Mouse (Mus musculus) embryonic facial prominence, embryonic 13.5 days (tissue): ENCODE data around the gene Gna11. TPM values are rescaled to one million over a fixed set of nuclear protein-coding genes. Genes with fewer than 3 reads are reported as not detected.
A peak's percentile ranks its signal among the peaks of the same experiment; 100 is the strongest.

Source experiments
- ATAC-seq: fragments of 200-750 bp; cut with Nextera tagmentation; 2 replicates; pipeline ENCODE4 v1.8.0; 2017; ENCODE audit warnings: low read depth; ENCODE audit not compliant: insufficient number of reproducible peaks, insufficient read depth, low FRiP score, low TSS enrichment
- H3K27ac ChIP-seq: fragments of 300-500 bp; sonication (generic); 2 replicates; pipeline ENCODE4 v1.5.1; 2015; ENCODE audit warnings: moderate library complexity, mild to moderate bottlenecking, inconsistent platforms
- H3K27me3 ChIP-seq: fragments of 300-500 bp; sonication (generic); 2 replicates; pipeline ENCODE4 v1.6.1; 2015; ENCODE audit warnings: mild to moderate bottlenecking, inconsistent platforms
- H3K36me3 ChIP-seq: fragments of 300-500 bp; sonication (generic); 2 replicates; pipeline ENCODE4 v1.6.1; 2015; ENCODE audit warnings: mild to moderate bottlenecking, inconsistent platforms
- H3K4me1 ChIP-seq: fragments of 300-500 bp; sonication (generic); 2 replicates; pipeline ENCODE4 v1.6.1; 2015; ENCODE audit warnings: inconsistent platforms
- H3K4me2 ChIP-seq: fragments of 300-500 bp; sonication (generic); 2 replicates; pipeline ENCODE4 v1.6.1; 2015; ENCODE audit warnings: moderate library complexity, mild to moderate bottlenecking, inconsistent platforms
- H3K4me3 ChIP-seq: fragments of 300-500 bp; sonication (generic); 2 replicates; pipeline ENCODE4 v1.5.1; 2015; ENCODE audit warnings: mild to moderate bottlenecking, inconsistent platforms
- H3K9ac ChIP-seq: fragments of 300-500 bp; sonication (generic); 2 replicates; pipeline ENCODE4 v1.6.1; 2015; ENCODE audit warnings: mild to moderate bottlenecking, inconsistent platforms
- H3K9me3 ChIP-seq: fragments of 300-500 bp; sonication (generic); 2 replicates; pipeline ENCODE4 v1.6.1; 2016; ENCODE audit warnings: inconsistent platforms
- WGBS: fragments of 180-500 bp; shearing (Covaris S2); methylation state at CpG from one replicate; pipeline ENCODE4 v1.1.7; 2015; ENCODE audit warnings: mixed read lengths; 5-methylcytosine and 5-hydroxymethylcytosine counted together
- polyA plus RNA-seq: library from polyadenylated mRNA; unstranded; fragments of >200 nt; fragmentation: Nextera tagmentation; extraction: Ambion mirVana; gene quantifications from 2 replicates; pipeline ENCODE4 v1.2.1, GENCODE M21; 2015

Gna11 gene
- polyA plus RNA-seq, 1 experiment from 2014 or later = 90.1 TPM

DNA sequence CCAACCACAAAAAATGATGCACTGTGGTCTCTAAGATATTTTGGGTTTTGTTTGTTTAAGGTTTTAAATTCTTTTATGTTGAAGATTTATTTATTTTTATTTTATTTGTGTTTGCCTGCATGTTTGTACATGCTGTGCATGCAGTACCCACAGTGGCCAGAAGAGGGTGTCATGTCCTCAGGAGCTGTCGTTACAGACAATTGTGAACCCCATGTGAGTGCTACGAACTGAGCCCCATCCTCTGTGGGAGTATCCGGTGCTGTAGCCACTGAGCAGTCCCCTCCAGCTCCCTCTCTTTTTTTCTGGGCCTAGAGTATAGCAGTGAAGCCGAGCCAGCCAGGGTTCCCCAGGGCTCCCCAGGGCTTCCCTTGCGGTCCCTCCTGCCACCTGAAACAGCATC, 8.2 kb upstream of the Gna11 start:
- Histone ChIP-seq H3K4me1 (peaks cover 8% of the 10 kb centered on the region; the same call in 1 of the 2 replicates), H3K4me3 (no peak overlapping the region), H3K36me3 (no peaks in the 10 kb centered on the region), H3K9ac (no peak overlapping the region), H3K27me3 (no peaks in the 10 kb centered on the region), H3K27ac (no peak overlapping the region), H3K4me2 (no peak overlapping the region), H3K9me3 (no peaks in the 10 kb centered on the region)
- ATAC-seq = no peak
- 88% methylated on average over 5 of the region's 5 CpGs for WGBS

DNA sequence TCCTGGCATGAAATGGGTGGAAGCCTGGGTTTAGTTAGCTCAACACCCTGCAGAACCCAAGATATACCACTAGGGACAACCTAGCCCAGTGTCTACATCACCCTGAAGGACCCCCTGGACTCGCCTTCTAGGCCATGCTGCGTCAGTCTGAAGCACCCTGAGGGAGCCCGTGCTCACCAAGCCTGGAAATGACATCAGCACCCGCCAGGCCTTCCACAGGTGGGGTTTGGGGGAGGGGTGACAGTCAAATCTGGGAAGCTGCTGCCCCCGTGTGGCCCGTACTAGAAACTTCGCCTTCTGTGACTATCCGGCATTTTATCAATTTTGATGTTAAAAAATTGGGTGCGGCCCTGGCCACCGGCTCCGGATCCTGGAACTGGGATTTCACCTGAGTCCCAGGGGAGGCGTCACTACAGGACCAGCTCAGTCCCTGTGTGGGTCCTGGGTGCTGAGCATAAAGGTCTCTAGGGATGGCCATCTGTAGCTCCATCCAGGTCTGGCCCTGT, 6.7 kb upstream of the Gna11 start:
- peak overlapping the region; percentile 3; the same call in 1 of the 2 replicates for H3K4me3 ChIP-seq
- H3K4me2 ChIP-seq = peak overlapping the region; percentile 28
- H3K9me3 ChIP-seq = no peaks in the 10 kb centered on the region
- H3K36me3 ChIP-seq = no peaks in the 10 kb centered on the region
- peaks cover 8% of the 10 kb centered on the region; the same call in 1 of the 2 replicates for H3K4me1 ChIP-seq
- no peak overlapping the region for H3K9ac ChIP-seq
- H3K27ac ChIP-seq = peak overlapping the region; percentile 66
- no peaks in the 10 kb centered on the region for H3K27me3 ChIP-seq
- 3% methylated on average over 12 of the region's 12 CpGs for WGBS
- ATAC-seq = peak; percentile 71; the same call in 1 of the 2 replicates

DNA sequence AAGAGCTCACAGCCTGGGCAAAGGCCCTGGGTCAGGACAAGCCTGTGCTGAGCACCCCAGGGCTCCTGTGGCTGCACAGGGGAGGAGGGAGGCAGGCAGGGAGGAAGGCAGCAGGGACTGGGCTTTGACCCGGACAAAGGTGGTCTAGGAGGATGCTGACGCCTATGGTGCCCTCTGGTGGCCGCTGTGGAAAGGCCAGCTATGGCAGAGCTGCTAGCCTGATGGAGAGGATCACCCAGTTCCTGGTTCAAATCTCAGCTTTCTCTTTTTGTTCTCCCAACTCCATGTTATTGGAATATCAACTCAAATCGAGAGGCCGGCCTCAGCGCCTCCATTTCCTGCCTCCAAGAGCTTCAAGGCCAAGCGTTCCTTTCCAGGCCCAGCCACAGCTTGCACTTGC, 5.3 kb upstream of the Gna11 start:
- H3K27ac ChIP-seq = no peak overlapping the region
- ATAC-seq = no peak

DNA sequence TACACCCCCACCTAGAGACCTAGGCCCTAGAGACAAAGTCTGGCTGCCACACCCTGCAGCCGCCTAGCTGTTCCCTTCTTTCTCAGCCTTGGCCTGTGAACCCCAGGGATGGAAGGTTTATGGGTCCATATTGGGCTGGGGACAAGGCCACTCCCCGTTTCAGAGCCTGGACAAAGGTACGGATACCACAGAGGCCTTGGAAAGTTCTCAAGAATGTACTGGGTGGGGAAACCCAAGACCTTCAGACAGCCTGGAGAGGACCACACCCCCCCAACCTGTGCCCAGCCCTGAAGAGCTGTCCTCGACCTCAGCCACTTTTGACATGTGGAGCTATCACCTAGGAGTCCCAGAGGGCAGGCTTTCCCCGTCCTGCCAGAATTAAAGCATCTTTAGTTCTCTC, 4.0 kb upstream of the Gna11 start:
- Histone ChIP-seq H3K4me1 (peaks cover 16% of the 10 kb centered on the region), H3K27me3 (no peaks in the 10 kb centered on the region), H3K36me3 (no peaks in the 10 kb centered on the region), H3K9me3 (no peaks in the 10 kb centered on the region), H3K4me3 (no peak overlapping the region), H3K27ac (no peak overlapping the region), H3K9ac (no peak overlapping the region; the same call in 1 of the 2 replicates), H3K4me2 (no peak overlapping the region)
- ATAC-seq = no peak
- WGBS = 71% methylated on average over 5 of the region's 5 CpGs

More for the DNA sequence above, 5.3 kb upstream of the Gna11 start:
- Histone ChIP-seq H3K4me1 (peaks cover 13% of the 10 kb centered on the region; the same call in 1 of the 2 replicates), H3K9ac (no peak overlapping the region), H3K9me3 (no peaks in the 10 kb centered on the region), H3K27me3 (no peaks in the 10 kb centered on the region), H3K36me3 (no peaks in the 10 kb centered on the region), H3K4me2 (no peak overlapping the region), H3K4me3 (no peak overlapping the region)
- 11% methylated on average over 7 of the region's 7 CpGs for WGBS

DNA sequence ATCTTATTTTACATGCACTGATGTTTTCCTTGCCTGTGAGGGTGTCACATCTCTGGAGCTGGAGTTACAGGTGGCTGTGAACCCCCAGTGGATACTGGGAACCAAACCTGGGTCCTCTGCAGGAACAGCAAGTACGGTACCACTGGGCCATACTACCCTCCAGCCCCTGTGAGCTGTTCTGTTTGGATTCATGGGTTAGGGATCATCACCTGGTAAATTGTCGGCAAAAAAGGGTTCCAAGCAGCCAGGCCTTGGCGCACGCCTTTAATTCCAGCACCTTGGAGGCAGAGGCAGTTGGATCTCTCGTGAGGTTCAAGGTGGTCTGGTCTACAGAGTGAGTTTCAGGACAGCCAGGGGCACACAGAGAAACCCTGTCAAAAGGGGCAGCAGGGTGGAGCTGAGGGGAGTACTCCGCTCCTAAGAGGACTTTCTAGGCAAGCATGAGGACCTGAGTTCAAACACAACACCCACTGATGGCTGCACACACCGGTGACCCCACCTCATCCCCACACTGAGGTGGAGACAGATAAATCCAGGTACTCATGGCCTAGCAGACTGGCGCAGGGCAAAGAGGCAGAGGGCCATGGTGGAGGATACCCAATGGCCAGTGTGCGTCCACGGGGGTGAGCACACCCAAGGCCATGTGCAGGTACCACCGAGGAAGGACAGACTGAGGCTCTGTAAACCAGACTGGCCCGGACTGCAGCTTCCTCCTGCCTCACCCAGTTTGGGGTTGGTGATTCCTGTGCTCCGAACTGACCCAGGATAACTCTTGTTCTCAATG, 2.0 kb upstream of the Gna11 start:
- Histone ChIP-seq H3K27me3 (no peaks in the 10 kb centered on the region), H3K27ac (no peak overlapping the region), H3K36me3 (peaks cover 9% of the 10 kb centered on the region; the same call in 1 of the 2 replicates), H3K4me1 (peaks cover 35% of the 10 kb centered on the region), H3K9me3 (no peaks in the 10 kb centered on the region), H3K9ac (peak overlapping the region; percentile 32; the same call in 1 of the 2 replicates), H3K4me2 (no peak overlapping the region), H3K4me3 (no peak overlapping the region)
- WGBS = 92% methylated on average over 13 of the region's 13 CpGs
- ATAC-seq = no peak

DNA sequence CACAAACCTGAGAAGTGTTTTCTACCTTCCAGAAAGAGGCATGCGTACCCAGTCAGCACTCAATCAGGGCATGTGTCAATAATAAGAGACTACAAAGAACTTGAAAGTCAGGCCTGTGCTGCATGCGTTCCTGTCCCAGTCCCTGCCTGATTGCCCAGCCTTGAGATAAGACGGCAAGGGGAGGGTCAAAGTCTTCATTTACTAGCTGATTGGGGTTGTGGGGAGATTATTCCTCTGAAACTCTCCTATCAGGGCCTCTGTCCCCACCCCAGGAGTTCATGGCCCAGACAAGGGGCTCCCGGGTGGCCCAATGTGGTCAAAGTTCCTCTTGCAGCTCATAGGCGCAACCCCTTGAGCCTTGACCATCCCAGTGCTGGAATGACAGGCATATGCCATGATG, 1.3 kb upstream of the Gna11 start:
- H3K4me3 ChIP-seq = no peak overlapping the region
- 0 out of 2 replicates have a peak overlapping the region, but pooled peaks have one; percentile 21 for H3K9ac ChIP-seq
- no peak for ATAC-seq
- peaks cover 15% of the 10 kb centered on the region; the same call in 1 of the 2 replicates for H3K36me3 ChIP-seq
- H3K27me3 ChIP-seq = no peaks in the 10 kb centered on the region
- no peaks in the 10 kb centered on the region for H3K9me3 ChIP-seq
- H3K27ac ChIP-seq = no peak overlapping the region
- peaks cover 35% of the 10 kb centered on the region for H3K4me1 ChIP-seq
- H3K4me2 ChIP-seq = no peak overlapping the region
- WGBS = 76% methylated on average over 5 of the region's 5 CpGs

DNA sequence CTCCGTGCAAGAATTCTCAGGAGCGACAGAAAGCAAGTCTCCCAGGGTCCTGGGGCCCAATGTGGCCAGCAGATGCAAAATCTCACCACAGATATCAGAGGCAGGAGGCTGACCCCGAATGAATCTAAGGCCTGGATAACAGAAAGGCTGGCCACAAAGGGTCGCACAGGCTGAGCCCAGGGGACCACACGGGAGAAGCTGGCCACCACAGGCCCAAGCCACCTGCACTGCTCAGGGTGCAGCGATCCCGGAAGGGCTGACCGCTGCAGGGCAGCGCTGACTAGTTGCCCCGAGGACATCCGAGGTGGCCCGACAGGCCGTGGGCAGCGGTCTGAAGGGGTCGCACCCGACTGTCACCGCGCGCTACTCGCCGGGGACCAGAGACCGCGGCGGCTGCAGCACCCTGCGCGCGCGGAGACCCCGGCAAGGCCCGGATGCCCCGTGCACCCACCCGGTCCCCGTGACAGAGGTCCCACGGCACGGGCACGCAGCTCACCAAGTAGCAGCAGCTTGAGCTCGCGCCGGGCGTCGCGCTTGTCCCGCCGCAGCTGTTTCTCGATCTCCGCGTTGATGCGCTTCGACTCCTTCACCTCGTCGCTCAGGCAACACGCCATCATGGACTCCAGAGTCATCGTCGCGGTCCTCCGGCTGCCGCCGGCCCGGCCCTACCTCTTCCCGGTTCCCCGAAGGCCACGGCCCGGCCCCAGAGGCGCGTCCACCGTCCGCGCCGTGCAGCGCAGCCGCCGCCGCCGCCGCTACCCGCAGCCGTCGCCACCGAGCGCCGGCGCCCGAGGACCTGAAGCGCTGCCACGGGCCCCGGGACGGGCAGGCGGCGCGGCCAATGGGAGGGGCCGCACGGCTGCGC, 462 bp downstream of the Gna11 start:
- H3K9ac ChIP-seq = peak overlapping the region; percentile 98
- no peak; the same call in 1 of the 2 replicates for ATAC-seq
- H3K27me3 ChIP-seq = no peaks in the 10 kb centered on the region
- peaks cover 36% of the 10 kb centered on the region for H3K4me1 ChIP-seq
- under 1% methylated on average over 93 of the region's 93 CpGs for WGBS
- H3K9me3 ChIP-seq = no peaks in the 10 kb centered on the region
- H3K4me2 ChIP-seq = peak overlapping the region; percentile 97
- H3K27ac ChIP-seq = peak overlapping the region; percentile 73
- peak overlapping the region; percentile 99 for H3K4me3 ChIP-seq
- H3K36me3 ChIP-seq = peaks cover 31% of the 10 kb centered on the region

DNA sequence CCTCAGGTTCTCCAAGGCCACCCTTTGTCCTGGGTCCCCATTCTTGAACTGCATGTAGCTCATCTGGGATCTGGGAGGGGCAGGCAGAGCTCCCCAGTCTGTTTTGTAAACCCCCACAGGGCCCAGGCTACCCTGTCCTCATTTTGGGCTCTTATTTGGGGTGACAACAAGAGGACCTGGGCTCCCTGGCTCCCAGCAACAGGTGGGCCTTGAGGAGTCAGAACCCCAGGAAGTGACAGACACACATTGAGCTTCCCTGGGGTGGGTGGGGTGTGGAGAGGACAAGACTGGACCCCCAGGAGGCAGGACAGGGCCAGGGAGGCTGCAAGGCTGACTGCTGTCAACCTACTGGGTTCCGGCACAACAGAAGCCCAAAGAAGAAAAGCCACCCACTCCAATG, 1.4 kb downstream of the Gna11 start:
- Histone ChIP-seq H3K9me3 (no peaks in the 10 kb centered on the region), H3K4me3 (peak overlapping the region; percentile 99), H3K4me2 (peak overlapping the region; percentile 97), H3K9ac (peak overlapping the region; percentile 98), H3K36me3 (peaks cover 36% of the 10 kb centered on the region), H3K27me3 (no peaks in the 10 kb centered on the region), H3K27ac (no peak overlapping the region), H3K4me1 (peaks cover 36% of the 10 kb centered on the region)
- WGBS = 76% methylated on average over 1 of the region's 1 CpGs
- ATAC-seq = no peak

DNA sequence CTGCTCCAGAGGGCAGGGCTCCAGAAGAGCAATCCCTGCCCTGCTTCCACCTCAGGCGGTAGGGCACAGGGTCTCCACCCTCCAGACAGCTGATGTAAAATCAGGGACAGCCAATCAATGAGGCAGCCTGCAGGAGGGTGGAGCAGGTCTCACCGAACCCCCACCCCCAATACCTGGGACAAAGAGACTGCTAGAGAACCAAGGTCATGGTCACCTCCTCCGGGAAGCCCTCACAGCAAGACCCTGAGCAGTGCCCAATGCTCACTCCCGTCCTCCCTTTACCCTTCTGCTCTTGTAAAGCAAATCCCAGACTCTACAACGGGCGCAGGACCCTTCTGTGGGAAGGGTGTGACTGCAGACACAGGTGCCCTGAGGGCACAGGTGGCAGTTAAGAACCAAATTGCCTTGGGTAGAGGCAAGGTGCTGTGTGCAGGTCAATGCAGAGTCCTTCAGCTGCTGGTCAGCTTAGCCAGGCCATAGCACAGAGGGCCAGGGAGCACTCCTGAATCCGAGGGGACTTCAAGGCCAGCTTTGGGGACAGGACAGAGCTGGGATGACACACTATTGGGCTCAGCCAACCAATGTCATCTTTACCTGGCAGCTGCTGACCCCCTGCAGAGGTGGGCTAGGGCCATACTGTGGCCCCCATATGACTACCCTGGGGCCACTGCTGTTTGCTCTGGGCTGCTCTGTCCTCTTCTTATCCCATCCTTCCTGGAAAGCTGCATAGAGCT, 2.1 kb downstream of the Gna11 start:
- Histone ChIP-seq H3K4me1 (peaks cover 36% of the 10 kb centered on the region), H3K36me3 (peaks cover 36% of the 10 kb centered on the region), H3K27me3 (no peaks in the 10 kb centered on the region), H3K9me3 (no peaks in the 10 kb centered on the region), H3K9ac (peak overlapping the region; percentile 98), H3K4me2 (peak overlapping the region; percentile 97), H3K27ac (no peak overlapping the region), H3K4me3 (peak overlapping the region; percentile 99)
- ATAC-seq = no peak
- 75% methylated on average over 7 of the region's 7 CpGs for WGBS

DNA sequence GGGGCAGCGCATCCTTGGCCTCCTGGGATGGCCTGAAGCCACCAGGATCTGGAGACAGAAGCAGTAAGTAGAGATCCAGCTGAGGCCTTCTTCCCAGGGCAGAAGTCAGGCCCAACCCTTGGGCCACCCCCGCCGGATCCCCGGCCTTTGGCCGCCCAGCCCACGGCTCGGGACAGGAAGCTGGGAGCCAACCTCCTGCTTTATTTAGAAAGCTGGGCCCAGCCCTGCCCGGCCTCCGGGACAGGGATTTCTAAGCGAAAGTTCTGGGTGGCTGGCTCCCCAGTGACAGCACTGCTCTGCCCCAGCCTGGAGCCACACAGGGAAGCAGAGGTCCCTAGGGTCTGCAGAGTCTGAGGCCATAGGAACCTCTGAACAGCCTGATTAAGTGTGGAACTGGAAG, 3.2 kb downstream of the Gna11 start:
- Histone ChIP-seq H3K36me3 (peaks cover 36% of the 10 kb centered on the region), H3K27me3 (no peaks in the 10 kb centered on the region), H3K27ac (no peak overlapping the region), H3K4me1 (peaks cover 36% of the 10 kb centered on the region), H3K9me3 (no peaks in the 10 kb centered on the region), H3K9ac (peak overlapping the region; percentile 98), H3K4me3 (no peak overlapping the region), H3K4me2 (0 out of 2 replicates have a peak overlapping the region, but pooled peaks have one; percentile 97)
- no peak for ATAC-seq
- WGBS = 80% methylated on average over 10 of the region's 10 CpGs

DNA sequence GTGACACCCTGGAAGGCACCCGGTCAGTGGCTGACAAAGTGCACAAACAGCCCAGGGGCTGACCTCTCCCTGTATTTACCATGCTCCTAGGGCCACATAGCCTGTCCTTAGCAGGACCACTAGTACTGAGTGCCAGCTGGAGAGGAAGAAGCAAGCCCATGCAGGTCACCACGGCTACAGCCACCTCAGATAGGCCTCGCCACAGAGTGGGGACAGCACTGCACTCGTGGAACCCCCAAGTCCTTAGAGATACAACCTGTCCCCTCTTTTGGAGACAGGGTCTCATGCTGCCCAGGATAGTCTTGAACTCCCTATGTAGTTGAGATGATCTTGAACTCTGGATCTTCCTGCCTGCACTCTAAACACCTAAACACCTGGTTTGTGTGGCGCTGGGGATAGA, 3.6 kb downstream of the Gna11 start:
- WGBS = 81% methylated on average over 5 of the region's 5 CpGs

More for the DNA sequence above, 3.6 kb downstream of the Gna11 start:
- H3K4me1 ChIP-seq = peaks cover 36% of the 10 kb centered on the region
- peak overlapping the region; percentile 98 for H3K9ac ChIP-seq
- no peak overlapping the region for H3K4me3 ChIP-seq
- no peaks in the 10 kb centered on the region for H3K9me3 ChIP-seq
- H3K36me3 ChIP-seq = peaks cover 36% of the 10 kb centered on the region
- no peak overlapping the region for H3K4me2 ChIP-seq
- no peaks in the 10 kb centered on the region for H3K27me3 ChIP-seq
- no peak for ATAC-seq
- H3K27ac ChIP-seq = no peak overlapping the region
